Mouse (Mus musculus) myocyte (in vitro differentiated cells): ENCODE data around the gene Foxo3.

Experiments
- MAX ChIP-seq: IDR thresholded peaks from one replicate; pipeline ENCODE4 v1.6.1; 2011; ENCODE audit warnings: low read depth, mild to moderate bottlenecking, control low read depth
- POLR2A ChIP-seq: IDR thresholded peaks from one replicate; pipeline ENCODE4 v1.6.1; 2011; ENCODE audit warnings: low read depth, mild to moderate bottlenecking, control low read depth, moderate library complexity; ENCODE audit not compliant: insufficient read length
- POLR2AphosphoS2 ChIP-seq: IDR thresholded peaks from one replicate; pipeline ENCODE4 v1.6.1; 2011; ENCODE audit warnings: low read depth, control low read depth; ENCODE audit not compliant: insufficient read length
- SRF ChIP-seq: IDR thresholded peaks from one replicate; pipeline ENCODE4 v1.6.1; 2011; ENCODE audit warnings: low read depth; ENCODE audit not compliant: control insufficient read depth, insufficient read length
- TCF12 ChIP-seq: IDR thresholded peaks from one replicate; pipeline ENCODE4 v1.6.1; 2011; ENCODE audit warnings: mild to moderate bottlenecking, control low read depth; ENCODE audit not compliant: poor library complexity, insufficient read depth, severe bottlenecking
- USF1 ChIP-seq: IDR thresholded peaks from one replicate; pipeline ENCODE4 v1.6.1; 2011; ENCODE audit warnings: low read depth, mild to moderate bottlenecking, control low read depth, moderate library complexity

- TF ChIP-seq POLR2A (no peak), USF1 (no peak), MAX (no peak), POLR2AphosphoS2 (no peak), SRF (no peak), TCF12 (no peak)
Observed at GRCm38 (mm10) chr10:42273403-42273759, 3.2 kb downstream of the Foxo3 start.
